Comparison of ENCODE assay signal across 14 mouse cellular contexts in the genomic region with DNA sequence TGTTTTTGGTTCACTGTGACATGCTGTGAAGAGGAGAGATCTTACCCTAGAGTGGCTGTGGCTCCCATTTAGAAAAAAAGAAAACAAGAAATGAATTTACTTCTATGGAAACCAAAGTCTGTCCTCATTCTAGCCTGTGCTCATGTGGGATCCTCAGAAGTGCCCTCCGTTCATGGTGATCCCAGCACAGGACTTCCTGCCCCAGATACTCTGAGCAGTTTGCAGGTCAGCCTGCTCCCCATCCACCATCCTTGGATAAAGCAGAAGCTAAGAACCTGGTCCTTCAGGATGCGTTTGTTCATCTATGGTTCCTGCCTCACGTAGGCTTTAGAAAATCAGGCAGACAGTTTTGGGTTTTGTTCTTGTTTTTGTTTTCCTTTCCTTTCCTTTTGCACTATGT. TPM values are rescaled to one million over a fixed set of nuclear protein-coding genes. Genes with fewer than 3 reads are reported as not detected.
DNase-seq lines count a peak whose midpoint lies in the region; ATAC-seq and TF ChIP-seq lines count a peak whose summit lies in the region.
"Had no signal": no experiment of that assay in that cellular context is flagged by ENCODE, and none has a peak within 500 bp of the region (broad histone marks: within the 10 kb centered on the region; RNA-seq: fewer than 3 reads in every experiment).

No protein-coding gene starts in this region.

- no peak for TF ChIP-seq CTCF in forebrain, postnatal 0 days (IDR thresholded peaks at IDR 0.05; ENCODE audit: low read depth)
- TF ChIP-seq CTCF in kidney, adult 2 months (conservative IDR thresholded peaks at IDR 0.05; ENCODE audit: insufficient read depth, insufficient read length, low read depth, low read length), result no peak

- no peak overlapping the region for H3K9ac ChIP-seq in forebrain, postnatal 0 days
- no peak overlapping the region for H3K9ac ChIP-seq in forebrain, embryonic 16.5 days (replicated peaks; ENCODE audit: low read depth, low read length)
- no peak overlapping the region for H3K9ac ChIP-seq in intestine, embryonic 15.5 days
- H3K9ac ChIP-seq: liver, embryonic 15.5 days; midbrain, embryonic 12.5 days had no signal

- H3K4me3 ChIP-seq in forebrain, postnatal 0 days (ENCODE audit: low read depth, low read length), result no peak overlapping the region
- H3K4me3 ChIP-seq in forebrain, embryonic 16.5 days (replicated peaks; ENCODE audit: low read length), result no peak overlapping the region
- H3K4me3 ChIP-seq in kidney, adult 2 months (ENCODE audit: insufficient read depth, low read depth, low read length), result no peak overlapping the region
- peak overlapping the region; percentile 7; the same call in 1 of the 2 replicates for H3K4me3 ChIP-seq in intestine, embryonic 15.5 days (replicated peaks)
- H3K4me3 ChIP-seq: left cerebral cortex, adult 2 months; liver, embryonic 15.5 days; midbrain, embryonic 12.5 days had no signal

- H3K4me2 ChIP-seq in forebrain, postnatal 0 days (ENCODE audit: low read depth), result 0 out of 2 replicates have a peak overlapping the region, but pooled peaks have one; percentile 10
- no peak overlapping the region for H3K4me2 ChIP-seq in forebrain, embryonic 16.5 days (ENCODE audit: low read length)
- H3K4me2 ChIP-seq in intestine, embryonic 15.5 days (replicated peaks), result peak overlapping the region; percentile 73
- H3K4me2 ChIP-seq: liver, embryonic 15.5 days; midbrain, embryonic 12.5 days had no signal

- H3K36me3 ChIP-seq in forebrain, postnatal 0 days (ENCODE audit: insufficient read depth), result 0 out of 2 replicates have a peak, but pooled peaks cover 3% of the 10 kb centered on the region
- H3K36me3 ChIP-seq in forebrain, embryonic 16.5 days (ENCODE audit: control insufficient read depth, insufficient read depth), result no peaks in the 10 kb centered on the region
- peaks cover 10% of the 10 kb centered on the region for H3K36me3 ChIP-seq in kidney, adult 2 months (ENCODE audit: control insufficient read depth, insufficient read depth, low read length)
- peaks cover 5% of the 10 kb centered on the region; the same call in 1 of the 2 replicates for H3K36me3 ChIP-seq in intestine, embryonic 15.5 days
- H3K36me3 ChIP-seq: G1E; liver, embryonic 15.5 days; midbrain, embryonic 12.5 days had no signal

- H3K27me3 ChIP-seq in forebrain, postnatal 0 days (ENCODE audit: insufficient read depth, low read length), result peaks cover 14% of the 10 kb centered on the region
- peaks cover 30% of the 10 kb centered on the region for H3K27me3 ChIP-seq in forebrain, embryonic 16.5 days (replicated peaks; ENCODE audit: control insufficient read depth, insufficient read depth, low read length)
- H3K27me3 ChIP-seq in kidney, adult 2 months (replicated peaks; ENCODE audit: control insufficient read depth, insufficient read depth, low read length), result no peaks in the 10 kb centered on the region
- H3K27me3 ChIP-seq in intestine, embryonic 15.5 days (replicated peaks), result no peaks in the 10 kb centered on the region

- peaks cover 5% of the 10 kb centered on the region; the same call in 1 of the 2 replicates for H3K4me1 ChIP-seq in forebrain, postnatal 0 days (ENCODE audit: insufficient read depth)
- peaks cover 8% of the 10 kb centered on the region for H3K4me1 ChIP-seq in forebrain, embryonic 16.5 days (replicated peaks; ENCODE audit: control insufficient read depth, insufficient read depth, low read length)
- H3K4me1 ChIP-seq in kidney, adult 2 months (ENCODE audit: control insufficient read depth, insufficient read depth, low read length), result peaks cover 39% of the 10 kb centered on the region
- peaks cover 31% of the 10 kb centered on the region for H3K4me1 ChIP-seq in intestine, embryonic 15.5 days (replicated peaks)
- H3K4me1 ChIP-seq: liver, embryonic 15.5 days had no signal

- H3K9me3 ChIP-seq in forebrain, postnatal 0 days (ENCODE audit: low read length), result no peaks in the 10 kb centered on the region
- H3K9me3 ChIP-seq in forebrain, embryonic 16.5 days (ENCODE audit: control insufficient read depth, low read length), result no peaks in the 10 kb centered on the region
- no peaks in the 10 kb centered on the region for H3K9me3 ChIP-seq in intestine, embryonic 15.5 days
- H3K9me3 ChIP-seq: G1E; liver, embryonic 15.5 days; midbrain, embryonic 12.5 days had no signal

- 76% methylated on average over 3 of the region's 3 CpGs for WGBS in forebrain, postnatal 0 days
- 82% methylated on average over 3 of the region's 3 CpGs for WGBS in forebrain, embryonic 16.5 days
- 33% methylated on average over 3 of the region's 3 CpGs for WGBS in kidney, adult 2 months
- WGBS in intestine, embryonic 15.5 days, result 57% methylated on average over 3 of the region's 3 CpGs

- no peak for TF ChIP-seq POLR2A in kidney, adult 2 months (IDR thresholded peaks at IDR 0.05; ENCODE audit: low read depth, low read length)

- no peak for ATAC-seq in forebrain, postnatal 0 days
- no peak for ATAC-seq in forebrain, embryonic 16.5 days
- ATAC-seq in intestine, embryonic 15.5 days, result no peak
- ATAC-seq in megakaryocyte progenitor cell, adult 5-6 weeks (replicated peaks; ENCODE audit: poor library complexity), result no peak
- ATAC-seq: activated CD4-positive, CD25-positive, alpha-beta regulatory T cell, adult 4 months had no signal

- no peak for DNase-seq in forebrain, postnatal 0 days
- DNase-seq in kidney, adult 2 months, result no peak
- no peak for DNase-seq in kidney, adult 11 months
- peak; percentile 10 for DNase-seq in 3T3-L1 (ENCODE audit: low read depth, low spot score)
- no peak for DNase-seq in layer of hippocampus, postnatal 36 days
- DNase-seq: gastrocnemius, postnatal 14 days had no signal

- H3K27ac ChIP-seq in forebrain, postnatal 0 days (ENCODE audit: low read depth, low read length), result no peak overlapping the region
- no peak overlapping the region for H3K27ac ChIP-seq in forebrain, embryonic 16.5 days (ENCODE audit: low read length)
- H3K27ac ChIP-seq in kidney, adult 2 months (ENCODE audit: insufficient read depth, low read depth, low read length), result 0 out of 2 replicates have a peak overlapping the region, but pooled peaks have one; percentile 43
- no peak overlapping the region; the same call in 1 of the 2 replicates for H3K27ac ChIP-seq in intestine, embryonic 15.5 days
- H3K27ac ChIP-seq: left cerebral cortex, adult 2 months; liver, embryonic 15.5 days; midbrain, embryonic 12.5 days had no signal

RNA-seq across cellular contexts. Expression of a gene that starts 3.3 kb away (rescaled TPM):
- total RNA-seq in forebrain, postnatal 0 days (2014; rRNA removed), result 25.3 and 33.4 TPM in 2 replicates
- polyA plus RNA-seq in forebrain, postnatal 0 days (2015; fragmentation: Nextera tagmentation; extraction: Ambion mirVana), result 10.2 and 12.1 TPM in 2 replicates
- 21.5 and 25.5 TPM in 2 replicates for polyA plus RNA-seq in forebrain, embryonic 16.5 days (2015; fragmentation: Nextera tagmentation; extraction: Ambion mirVana)
- polyA plus RNA-seq in kidney, adult 2 months (2012; rRNA removed), result 41.0 and 46.5 TPM in 2 replicates
- 73.5 and 81.3 TPM in 2 replicates for polyA plus RNA-seq in intestine, embryonic 15.5 days (2015; fragmentation: Nextera tagmentation; extraction: Ambion mirVana)
- total RNA-seq in layer of hippocampus, postnatal 36 days (2021), result 10 to 100 TPM; 38.5 to 42.1 TPM
- total RNA-seq in megakaryocyte progenitor cell, adult 5-6 weeks (2015), result 0.07 TPM in 1 of 2 replicates, not detected in the other
- total RNA-seq in megakaryocyte progenitor cell, adult 5-6 weeks (2017), result not detected in 2 replicates
- polyA plus RNA-seq: activated CD4-positive, CD25-positive, alpha-beta regulatory T cell, adult 4 months; G1E had no signal

RNA-seq across cellular contexts. Expression of a gene that starts 27.7 kb away (rescaled TPM):
- not detected in 2 replicates for total RNA-seq in forebrain, postnatal 0 days (2014; rRNA removed)
- polyA plus RNA-seq in forebrain, postnatal 0 days (2015; fragmentation: Nextera tagmentation; extraction: Ambion mirVana), result not detected in 2 replicates
- polyA plus RNA-seq in forebrain, embryonic 16.5 days (2015; fragmentation: Nextera tagmentation; extraction: Ambion mirVana), result not detected in 2 replicates
- not detected in 2 replicates for polyA plus RNA-seq in kidney, adult 2 months (2012; rRNA removed)
- not detected in 2 replicates for polyA plus RNA-seq in intestine, embryonic 15.5 days (2015; fragmentation: Nextera tagmentation; extraction: Ambion mirVana)
- not detected for total RNA-seq in layer of hippocampus, postnatal 36 days (2021)
- not detected in 2 replicates for total RNA-seq in megakaryocyte progenitor cell, adult 5-6 weeks (2015)
- total RNA-seq in megakaryocyte progenitor cell, adult 5-6 weeks (2017), result not detected in 2 replicates
- total RNA-seq: G1E; gastrocnemius, postnatal 14 days; left cerebral cortex, adult 2 months had no signal
- polyA plus RNA-seq: activated CD4-positive, CD25-positive, alpha-beta regulatory T cell, adult 4 months; G1E; liver, embryonic 15.5 days; midbrain, embryonic 12.5 days had no signal
